Mouse (Mus musculus) hindbrain, embryonic 15.5 days (tissue): ENCODE measurements around the gene Foxf2. TPM values are rescaled to one million over a fixed set of nuclear protein-coding genes. Genes with fewer than 3 reads are reported as not detected.

Experiments
- ATAC-seq: fragments of 200-750 bp; cut with Nextera tagmentation; 2 replicates; pipeline ENCODE4 v1.8.0; 2017; ENCODE audit warnings: low read depth, moderate number of reproducible peaks, moderate TSS enrichment; ENCODE audit not compliant: low FRiP score
- H3K27ac ChIP-seq: fragments of 300-500 bp; sonication (generic); replicated peaks from 2 replicates; pipeline ENCODE4 v1.5.1; 2015; ENCODE audit warnings: mild to moderate bottlenecking, inconsistent platforms
- H3K27me3 ChIP-seq: fragments of 300-500 bp; sonication (generic); 2 replicates; pipeline ENCODE4 v1.6.1; 2015; ENCODE audit warnings: control low read depth, inconsistent platforms
- H3K36me3 ChIP-seq: fragments of 300-500 bp; sonication (generic); 2 replicates; pipeline ENCODE4 v1.6.1; 2015; ENCODE audit warnings: control low read depth, inconsistent platforms
- H3K4me1 ChIP-seq: fragments of 300-500 bp; sonication (generic); replicated peaks from 2 replicates; pipeline ENCODE4 v1.6.1; 2015; ENCODE audit warnings: control low read depth, inconsistent platforms
- H3K4me2 ChIP-seq: fragments of 300-500 bp; sonication (generic); 2 replicates; pipeline ENCODE4 v1.6.1; 2015; ENCODE audit warnings: moderate library complexity, mild to moderate bottlenecking, inconsistent platforms
- H3K4me3 ChIP-seq: fragments of 300-500 bp; sonication (generic); 2 replicates; pipeline ENCODE4 v1.5.1; 2015; ENCODE audit warnings: mild to moderate bottlenecking, inconsistent platforms
- H3K9ac ChIP-seq: fragments of 300-500 bp; sonication (generic); 2 replicates; pipeline ENCODE4 v1.6.1; 2015; ENCODE audit warnings: inconsistent platforms
- H3K9me3 ChIP-seq: fragments of 300-500 bp; sonication (generic); 2 replicates; pipeline ENCODE4 v1.6.1; 2016; ENCODE audit warnings: control low read depth, inconsistent platforms
- WGBS: fragments of 180-500 bp; shearing (Covaris S2); methylation state at CpG from one replicate; pipeline ENCODE4 v1.1.7; 2015; 5-methylcytosine and 5-hydroxymethylcytosine counted together
- polyA plus RNA-seq: library from polyadenylated mRNA; unstranded; fragments of >200 nt; fragmentation: Nextera tagmentation; extraction: Ambion mirVana; gene quantifications from 2 replicates; pipeline ENCODE4 v1.2.1, GENCODE M21; 2015

The Foxf2 gene
- polyA plus RNA-seq, result 5.2 and 5.5 TPM in 2 replicates

GRCm38 (mm10) chr13:31625333-31626101 lies at the start of gene Foxf2:
Foxf2 (plus strand) TSS chr13:31625816.
- Histone ChIP-seq H3K9me3 (no peaks in the 10 kb centered on the region), H3K27ac (peak within 1 kb of the TSS; percentile 51), H3K4me3 (peak within 1 kb of the TSS; percentile 41), H3K27me3 (peaks cover 98% of the 10 kb centered on the region), H3K36me3 (no peaks in the 10 kb centered on the region), H3K4me2 (peak within 1 kb of the TSS; percentile 81), H3K4me1 (peaks cover 34% of the 10 kb centered on the region), H3K9ac (peak within 1 kb of the TSS; percentile 30)
- under 1% methylated on average over 50 of the region's 74 CpGs for WGBS
- ATAC-seq, result peak; percentile 17; the same call in 1 of the 2 replicates

- H3K4me1 ChIP-seq, result no peaks in the 10 kb centered on the region; the same call in 1 of the 2 replicates
- no peak overlapping the region for H3K27ac ChIP-seq
- H3K4me2 ChIP-seq, result no peak overlapping the region
- no peak for ATAC-seq
- no peak overlapping the region for H3K9ac ChIP-seq
- H3K36me3 ChIP-seq, result no peaks in the 10 kb centered on the region
- H3K4me3 ChIP-seq, result no peak overlapping the region
- WGBS, result 58% methylated on average over 4 of the region's 4 CpGs
- H3K9me3 ChIP-seq, result no peaks in the 10 kb centered on the region
- H3K27me3 ChIP-seq, result no peaks in the 10 kb centered on the region
Observed at GRCm38 (mm10) chr13:31576696-31577095, 48.9 kb upstream of the Foxf2 start.

- WGBS, result 21% methylated on average over 6 of the region's 6 CpGs
- H3K4me2 ChIP-seq, result no peak overlapping the region
- peak; percentile 51 for ATAC-seq
Observed at GRCm38 (mm10) chr13:31577576-31577975, 48.0 kb upstream of the Foxf2 start.

GRCm38 (mm10) chr13:31578389-31578788 lies 47.2 kb upstream of the Foxf2 start:
- Histone ChIP-seq H3K36me3 (no peaks in the 10 kb centered on the region), H3K9ac (no peak overlapping the region), H3K27me3 (no peaks in the 10 kb centered on the region), H3K4me2 (no peak overlapping the region), H3K9me3 (no peaks in the 10 kb centered on the region), H3K4me3 (no peak overlapping the region), H3K4me1 (no peaks in the 10 kb centered on the region; the same call in 1 of the 2 replicates), H3K27ac (no peak overlapping the region)
- no peak for ATAC-seq
- 44% methylated on average over 10 of the region's 10 CpGs for WGBS

More at GRCm38 (mm10) chr13:31577576-31577975, 48.0 kb upstream of the Foxf2 start:
- Histone ChIP-seq H3K9ac (no peak overlapping the region), H3K4me1 (no peaks in the 10 kb centered on the region; the same call in 1 of the 2 replicates), H3K36me3 (no peaks in the 10 kb centered on the region), H3K4me3 (no peak overlapping the region), H3K9me3 (no peaks in the 10 kb centered on the region), H3K27me3 (no peaks in the 10 kb centered on the region), H3K27ac (no peak overlapping the region)

- Histone ChIP-seq H3K4me2 (no peak overlapping the region), H3K4me3 (no peak overlapping the region), H3K36me3 (no peaks in the 10 kb centered on the region), H3K27ac (no peak overlapping the region), H3K9ac (no peak overlapping the region), H3K27me3 (no peaks in the 10 kb centered on the region), H3K4me1 (no peaks in the 10 kb centered on the region; the same call in 1 of the 2 replicates), H3K9me3 (no peaks in the 10 kb centered on the region)
- no peak for ATAC-seq
- 69% methylated on average over 9 of the region's 9 CpGs for WGBS
Observed at GRCm38 (mm10) chr13:31579866-31580265, 45.8 kb upstream of the Foxf2 start.

- H3K36me3 ChIP-seq, result no peaks in the 10 kb centered on the region
- WGBS, result 73% methylated on average over 5 of the region's 5 CpGs
- no peaks in the 10 kb centered on the region for H3K27me3 ChIP-seq
- no peak overlapping the region for H3K27ac ChIP-seq
- H3K4me3 ChIP-seq, result no peak overlapping the region
- H3K9me3 ChIP-seq, result no peaks in the 10 kb centered on the region
- no peaks in the 10 kb centered on the region for H3K4me1 ChIP-seq
- no peak overlapping the region for H3K4me2 ChIP-seq
- no peak for ATAC-seq
- no peak overlapping the region for H3K9ac ChIP-seq
Observed at GRCm38 (mm10) chr13:31587341-31587740, 38.3 kb upstream of the Foxf2 start.

GRCm38 (mm10) chr13:31599576-31599975 lies 26.0 kb upstream of the Foxf2 start:
- WGBS, result 89% methylated on average over 5 of the region's 5 CpGs
- Histone ChIP-seq H3K27ac (no peak overlapping the region), H3K4me1 (no peaks in the 10 kb centered on the region), H3K4me3 (no peak overlapping the region), H3K9me3 (no peaks in the 10 kb centered on the region), H3K9ac (no peak overlapping the region), H3K27me3 (no peaks in the 10 kb centered on the region), H3K4me2 (no peak overlapping the region), H3K36me3 (no peaks in the 10 kb centered on the region)
- ATAC-seq, result no peak

- Histone ChIP-seq H3K27me3 (no peaks in the 10 kb centered on the region), H3K4me1 (no peaks in the 10 kb centered on the region), H3K9ac (no peak overlapping the region), H3K36me3 (no peaks in the 10 kb centered on the region), H3K27ac (no peak overlapping the region), H3K9me3 (no peaks in the 10 kb centered on the region), H3K4me2 (no peak overlapping the region), H3K4me3 (no peak overlapping the region)
- ATAC-seq, result no peak
- 73% methylated on average over 6 of the region's 6 CpGs for WGBS
Observed at GRCm38 (mm10) chr13:31603964-31604363, 21.7 kb upstream of the Foxf2 start.

- Histone ChIP-seq H3K36me3 (no peaks in the 10 kb centered on the region), H3K27ac (no peak overlapping the region), H3K9ac (no peak overlapping the region), H3K4me1 (peaks cover 14% of the 10 kb centered on the region; the same call in 1 of the 2 replicates), H3K4me3 (no peak overlapping the region), H3K9me3 (no peaks in the 10 kb centered on the region), H3K4me2 (no peak overlapping the region), H3K27me3 (peaks cover 80% of the 10 kb centered on the region)
- ATAC-seq, result no peak
- WGBS, result 3% methylated on average over 38 of the region's 38 CpGs
Observed at GRCm38 (mm10) chr13:31614724-31615465, 10.7 kb upstream of the Foxf2 start.

GRCm38 (mm10) chr13:31615561-31616165 lies 10.0 kb upstream of the Foxf2 start:
- peaks cover 84% of the 10 kb centered on the region for H3K27me3 ChIP-seq
- no peak for ATAC-seq
- H3K36me3 ChIP-seq, result no peaks in the 10 kb centered on the region
- H3K9me3 ChIP-seq, result no peaks in the 10 kb centered on the region
- H3K4me3 ChIP-seq, result no peak overlapping the region
- 2% methylated on average over 17 of the region's 17 CpGs for WGBS
- peaks cover 20% of the 10 kb centered on the region for H3K4me1 ChIP-seq
- no peak overlapping the region for H3K27ac ChIP-seq
- H3K4me2 ChIP-seq, result no peak overlapping the region
- no peak overlapping the region for H3K9ac ChIP-seq

GRCm38 (mm10) chr13:31618001-31618400 lies 7.6 kb upstream of the Foxf2 start:
- H3K4me2 ChIP-seq, result peak overlapping the region; percentile 64
- peaks cover 20% of the 10 kb centered on the region for H3K4me1 ChIP-seq
- peaks cover 86% of the 10 kb centered on the region for H3K27me3 ChIP-seq
- no peak; the same call in none of the 2 replicates for ATAC-seq
- no peaks in the 10 kb centered on the region for H3K9me3 ChIP-seq
- no peaks in the 10 kb centered on the region for H3K36me3 ChIP-seq
- under 1% methylated on average over 12 of the region's 12 CpGs for WGBS
- H3K27ac ChIP-seq, result no peak overlapping the region
- H3K4me3 ChIP-seq, result peak overlapping the region; percentile 34
- H3K9ac ChIP-seq, result peak overlapping the region; percentile 28; the same call in 1 of the 2 replicates

GRCm38 (mm10) chr13:31618416-31618815 lies 7.2 kb upstream of the Foxf2 start:
- Histone ChIP-seq H3K4me1 (peaks cover 20% of the 10 kb centered on the region), H3K27me3 (peaks cover 86% of the 10 kb centered on the region), H3K27ac (no peak overlapping the region), H3K4me2 (peak overlapping the region; percentile 64), H3K4me3 (peak overlapping the region; percentile 34), H3K36me3 (no peaks in the 10 kb centered on the region), H3K9ac (peak overlapping the region; percentile 28; the same call in 1 of the 2 replicates), H3K9me3 (no peaks in the 10 kb centered on the region)
- WGBS, result 0% methylated on average over 14 of the region's 14 CpGs
- peak; percentile 63 for ATAC-seq
